Comparison of ENCODE assay signal across 16 mouse cellular contexts in genomic region chr10:69965085-69965484, GRCm38 (mm10).
A peak's percentile ranks its signal among the peaks of the same experiment; 100 is the strongest.
DNase-seq lines count a peak whose midpoint lies in the region; ATAC-seq and TF ChIP-seq lines count a peak whose summit lies in the region.
"Had no signal": no experiment of that assay in that cellular context is flagged by ENCODE, and none has a peak within 500 bp of the region (broad histone marks: within the 10 kb centered on the region; RNA-seq: fewer than 3 reads in every experiment).

No protein-coding gene starts in this region.

- no peak overlapping the region for H3K4me2 ChIP-seq in embryonic facial prominence, embryonic 11.5 days (ENCODE audit: low read depth, low read length)
- H3K4me2 ChIP-seq in kidney, embryonic 14.5 days (replicated peaks; ENCODE audit: low read depth, low read length): no peak overlapping the region
- H3K4me2 ChIP-seq in stomach, postnatal 0 days (replicated peaks; ENCODE audit: low read depth): no peak overlapping the region
- H3K4me2 ChIP-seq: embryonic facial prominence, embryonic 13.5 days; heart, embryonic 11.5 days; hindbrain, embryonic 13.5 days; intestine, embryonic 15.5 days had no signal

- H3K4me1 ChIP-seq in embryonic facial prominence, embryonic 11.5 days (ENCODE audit: control insufficient read depth, insufficient read depth, low read length): no peaks in the 10 kb centered on the region; the same call in 1 of the 2 replicates
- no peaks in the 10 kb centered on the region for H3K4me1 ChIP-seq in embryonic facial prominence, embryonic 10.5 days
- H3K4me1 ChIP-seq in kidney, embryonic 14.5 days (ENCODE audit: control insufficient read depth, insufficient read depth, low read length): no peaks in the 10 kb centered on the region
- H3K4me1 ChIP-seq in kidney, adult 2 months (ENCODE audit: control insufficient read depth, insufficient read depth, low read length): 0 out of 2 replicates have a peak, but pooled peaks cover 2% of the 10 kb centered on the region
- no peaks in the 10 kb centered on the region for H3K4me1 ChIP-seq in stomach, postnatal 0 days (replicated peaks; ENCODE audit: control insufficient read depth, insufficient read depth)
- H3K4me1 ChIP-seq: forebrain, embryonic 10.5 days; hindbrain, embryonic 13.5 days; intestine, embryonic 15.5 days had no signal

- WGBS in embryonic facial prominence, embryonic 11.5 days: 75% methylated on average over 6 of the region's 6 CpGs
- 82% methylated on average over 6 of the region's 6 CpGs for WGBS in embryonic facial prominence, embryonic 10.5 days
- 62% methylated on average over 6 of the region's 6 CpGs for WGBS in kidney, embryonic 14.5 days
- WGBS in kidney, adult 2 months: 73% methylated on average over 6 of the region's 6 CpGs
- WGBS in stomach, postnatal 0 days: 76% methylated on average over 6 of the region's 6 CpGs

- TF ChIP-seq CTCF in gastrocnemius, adult 2 months (IDR thresholded peaks at IDR 0.05): no peak
- TF ChIP-seq CTCF in kidney, adult 2 months (conservative IDR thresholded peaks at IDR 0.05; ENCODE audit: insufficient read depth, insufficient read length, low read depth, low read length): no peak
- TF ChIP-seq CTCF in stomach, postnatal 0 days (IDR thresholded peaks at IDR 0.05; ENCODE audit: low read depth): no peak

- no peak overlapping the region for H3K9ac ChIP-seq in embryonic facial prominence, embryonic 11.5 days (replicated peaks; ENCODE audit: low read length)
- H3K9ac ChIP-seq in kidney, embryonic 14.5 days (ENCODE audit: low read depth, low read length): no peak overlapping the region
- H3K9ac ChIP-seq in stomach, postnatal 0 days (ENCODE audit: low read length): no peak overlapping the region
- H3K9ac ChIP-seq: embryonic facial prominence, embryonic 13.5 days; forebrain, postnatal 0 days; hindbrain, embryonic 13.5 days; intestine, embryonic 15.5 days had no signal

- no peak for DNase-seq in embryonic facial prominence, embryonic 11.5 days (ENCODE audit: low spot score)
- no peak for DNase-seq in embryonic facial prominence, embryonic 10.5 days (ENCODE audit: low spot score)
- no peak for DNase-seq in gastrocnemius, adult 2 months
- no peak for DNase-seq in gastrocnemius, postnatal 14 days
- no peak for DNase-seq in kidney, adult 2 months
- no peak for DNase-seq in stomach, postnatal 0 days (ENCODE audit: low spot score)
- no peak for DNase-seq in natural killer cell, adult 2 months (ENCODE audit: low spot score in 2 of 2)
- DNase-seq: kidney, adult 11 months had no signal

- H3K36me3 ChIP-seq in embryonic facial prominence, embryonic 11.5 days (replicated peaks; ENCODE audit: control insufficient read depth, insufficient read depth, low read depth, low read length): no peaks in the 10 kb centered on the region
- H3K36me3 ChIP-seq in embryonic facial prominence, embryonic 10.5 days (replicated peaks): peaks cover 28% of the 10 kb centered on the region
- peaks cover 9% of the 10 kb centered on the region; the same call in 1 of the 2 replicates for H3K36me3 ChIP-seq in kidney, embryonic 14.5 days (ENCODE audit: control insufficient read depth, insufficient read depth, low read length)
- H3K36me3 ChIP-seq in kidney, adult 2 months (ENCODE audit: control insufficient read depth, insufficient read depth, low read length): peaks cover 3% of the 10 kb centered on the region
- H3K36me3 ChIP-seq in stomach, postnatal 0 days (ENCODE audit: control insufficient read depth, insufficient read depth, low read length): no peaks in the 10 kb centered on the region
- H3K36me3 ChIP-seq: forebrain, embryonic 10.5 days; intestine, embryonic 15.5 days had no signal

- TF ChIP-seq EP300 in stomach, postnatal 0 days (optimal IDR thresholded peaks at IDR 0.05): no peak

- no peak overlapping the region for H3K27ac ChIP-seq in embryonic facial prominence, embryonic 11.5 days (replicated peaks; ENCODE audit: low read depth, low read length)
- H3K27ac ChIP-seq in embryonic facial prominence, embryonic 10.5 days (replicated peaks): no peak overlapping the region
- peak overlapping the region; percentile 83 for H3K27ac ChIP-seq in gastrocnemius, adult 2 months
- H3K27ac ChIP-seq in kidney, embryonic 14.5 days (ENCODE audit: low read depth, low read length): no peak overlapping the region
- H3K27ac ChIP-seq in kidney, adult 2 months (ENCODE audit: insufficient read depth, low read depth, low read length): no peak overlapping the region
- no peak overlapping the region for H3K27ac ChIP-seq in stomach, postnatal 0 days (replicated peaks)
- H3K27ac ChIP-seq: embryonic facial prominence, embryonic 13.5 days; forebrain, embryonic 10.5 days; hindbrain, embryonic 13.5 days; intestine, embryonic 15.5 days had no signal

- TF ChIP-seq POLR2A in kidney, adult 2 months (IDR thresholded peaks at IDR 0.05; ENCODE audit: low read depth, low read length): no peak

- intact Hi-C loops in gastrocnemius, adult 2 months (cut with DNase I): loop anchor here (1.0 to 10.0 kb wide), 3 partner anchors 50 to 300 kb away; no protein-coding TSS in a partner anchor
- intact Hi-C loops in gastrocnemius, postnatal 14 days (cut with DNase I; ENCODE audit: low total_unique reads): loop anchor here (5.0 kb wide), 1 partner anchor 98 kb away; no protein-coding TSS in a partner anchor

- H3K4me3 ChIP-seq in embryonic facial prominence, embryonic 11.5 days (ENCODE audit: low read depth, low read length): no peak overlapping the region
- H3K4me3 ChIP-seq in embryonic facial prominence, embryonic 10.5 days: no peak overlapping the region
- H3K4me3 ChIP-seq in gastrocnemius, adult 2 months: peak overlapping the region; percentile 44
- no peak overlapping the region for H3K4me3 ChIP-seq in kidney, embryonic 14.5 days (ENCODE audit: low read length)
- no peak overlapping the region for H3K4me3 ChIP-seq in kidney, adult 2 months (ENCODE audit: insufficient read depth, low read depth, low read length)
- no peak overlapping the region for H3K4me3 ChIP-seq in stomach, postnatal 0 days (ENCODE audit: low read depth, low read length)
- H3K4me3 ChIP-seq: embryonic facial prominence, embryonic 13.5 days; forebrain, embryonic 10.5 days; hindbrain, embryonic 13.5 days; intestine, embryonic 15.5 days had no signal

- 0 out of 2 replicates have a peak, but pooled peaks have one; percentile 29 for ATAC-seq in embryonic facial prominence, embryonic 11.5 days (replicated peaks; ENCODE audit: insufficient number of reproducible peaks, low FRiP score, low TSS enrichment, low read depth)
- ATAC-seq in kidney, embryonic 14.5 days (ENCODE audit: low FRiP score, low TSS enrichment): 0 out of 2 replicates have a peak, but pooled peaks have one; percentile 55
- ATAC-seq in stomach, postnatal 0 days (ENCODE audit: low FRiP score, low TSS enrichment): peak; percentile 33; the same call in 1 of the 2 replicates
- ATAC-seq: activated CD4-positive, CD25-positive, alpha-beta regulatory T cell, adult 4 months; forebrain, postnatal 0 days; intestine, embryonic 15.5 days had no signal

- H3K9me3 ChIP-seq in embryonic facial prominence, embryonic 11.5 days (replicated peaks; ENCODE audit: control insufficient read depth, low read length): no peaks in the 10 kb centered on the region
- no peaks in the 10 kb centered on the region for H3K9me3 ChIP-seq in embryonic facial prominence, embryonic 10.5 days
- H3K9me3 ChIP-seq in kidney, embryonic 14.5 days (ENCODE audit: control insufficient read depth, low read length): no peaks in the 10 kb centered on the region
- no peaks in the 10 kb centered on the region for H3K9me3 ChIP-seq in stomach, postnatal 0 days (ENCODE audit: control insufficient read depth, low read length)
- H3K9me3 ChIP-seq: embryonic facial prominence, embryonic 13.5 days; forebrain, embryonic 10.5 days; hindbrain, embryonic 13.5 days; intestine, embryonic 15.5 days had no signal

- H3K27me3 ChIP-seq in embryonic facial prominence, embryonic 11.5 days (ENCODE audit: control insufficient read depth, insufficient read depth, low read length): no peaks in the 10 kb centered on the region
- no peaks in the 10 kb centered on the region for H3K27me3 ChIP-seq in embryonic facial prominence, embryonic 10.5 days (replicated peaks; ENCODE audit: low read depth, poor library complexity, severe bottlenecking)
- H3K27me3 ChIP-seq in kidney, embryonic 14.5 days (ENCODE audit: control insufficient read depth, insufficient read depth, low read length): no peaks in the 10 kb centered on the region
- H3K27me3 ChIP-seq in kidney, adult 2 months (replicated peaks; ENCODE audit: control insufficient read depth, insufficient read depth, low read length): no peaks in the 10 kb centered on the region
- no peaks in the 10 kb centered on the region for H3K27me3 ChIP-seq in stomach, postnatal 0 days (ENCODE audit: control insufficient read depth, insufficient read depth, low read length)
- H3K27me3 ChIP-seq: embryonic facial prominence, embryonic 13.5 days; hindbrain, embryonic 13.5 days; intestine, embryonic 15.5 days had no signal
